Mouse (Mus musculus) liver, embryonic 14.5 days (tissue): ENCODE measurements around the gene Pax7. TPM values are rescaled to one million over a fixed set of nuclear protein-coding genes. Genes with fewer than 3 reads are reported as not detected.

Source experiments
- ATAC-seq: fragments of 200-750 bp; cut with Nextera tagmentation; 2 replicates; pipeline ENCODE4 v1.8.0; 2017; ENCODE audit warnings: moderate number of reproducible peaks, mild to moderate bottlenecking, moderate library complexity; ENCODE audit not compliant: insufficient read depth
- DNase-seq, 3 experiments: peaks; one replicate each; pipeline ENCODE4 v3.0.0-alpha.2; 2012 to 2013; ENCODE audit warnings: low read depth in 3 of 3, low spot score in 3 of 3
- H3K27ac ChIP-seq: fragments of 300-500 bp; sonication (generic); 2 replicates; pipeline ENCODE4 v1.5.1; 2014; ENCODE audit warnings: moderate library complexity, mild to moderate bottlenecking, control low read depth, inconsistent platforms
- H3K27me3 ChIP-seq: fragments of 300-500 bp; sonication (generic); 2 replicates; pipeline ENCODE4 v1.6.1; 2014; ENCODE audit warnings: mild to moderate bottlenecking, low read length, moderate library complexity; ENCODE audit not compliant: control insufficient read depth, insufficient read depth
- H3K36me3 ChIP-seq: fragments of 300-500 bp; sonication (generic); replicated peaks from 2 replicates; pipeline ENCODE4 v1.6.1; 2014; ENCODE audit warnings: low read depth; ENCODE audit not compliant: control insufficient read depth, insufficient read depth
- H3K4me1 ChIP-seq, 2 experiments: fragments of 200-500 bp in 1 of 2; fragments of 300-500 bp in 1 of 2; sonication (generic) in 1 of 2; replicated peaks; 2 replicates each; pipeline ENCODE4 v1.6.1; 2012 to 2014; ENCODE audit warnings: antibody characterized with exemption in 1 of 2, inconsistent platforms in 1 of 2, low read length in 1 of 2; ENCODE audit not compliant: control insufficient read depth in 2 of 2, insufficient read depth in 2 of 2
- H3K4me2 ChIP-seq: fragments of 300-500 bp; sonication (generic); 2 replicates; pipeline ENCODE4 v1.6.1; 2014; ENCODE audit warnings: low read depth, mild to moderate bottlenecking, control low read depth, moderate library complexity
- H3K4me3 ChIP-seq, 2 experiments: fragments of 200-500 bp in 1 of 2; fragments of 300-500 bp in 1 of 2; sonication (generic) in 1 of 2; 2 replicates each; pipeline ENCODE4 v1.5.1; 2012 to 2014; ENCODE audit warnings: low read depth in 2 of 2, low read length in 2 of 2, mild to moderate bottlenecking in 2 of 2, control low read depth in 1 of 2, inconsistent platforms in 1 of 2, moderate library complexity in 1 of 2; ENCODE audit not compliant: insufficient read depth in 1 of 2
- H3K9ac ChIP-seq: fragments of 300-500 bp; sonication (generic); replicated peaks from 2 replicates; pipeline ENCODE4 v1.6.1; 2014; ENCODE audit warnings: mild to moderate bottlenecking, control low read depth, moderate library complexity
- H3K9me3 ChIP-seq: fragments of 300-500 bp; sonication (generic); 2 replicates; pipeline ENCODE4 v1.6.1; 2016; ENCODE audit warnings: low read length, mixed read lengths; ENCODE audit not compliant: control insufficient read depth
- CTCF ChIP-seq: IDR thresholded peaks from 2 replicates; pipeline ENCODE4 v1.5.1; 2016; ENCODE audit warnings: antibody characterized with exemption, low read depth, control low read depth
- EP300 ChIP-seq: IDR thresholded peaks from 2 replicates; pipeline ENCODE4 v1.6.1; 2016; ENCODE audit warnings: antibody characterized with exemption, low read depth
- WGBS: fragments of 180-500 bp; shearing (Covaris S2); extraction: QIAGEN DNeasy Blood & Tissue Kit; methylation state at CpG from one replicate; pipeline ENCODE4 v1.1.7; 2014; ENCODE audit not compliant: insufficient replicate concordance; 5-methylcytosine and 5-hydroxymethylcytosine counted together
- polyA plus RNA-seq, 2 experiments: library from polyadenylated mRNA; depleted of rRNA in 1 of 2; stranded (reverse) in 1 of 2; unstranded in 1 of 2; fragments of >200 nt; fragmentation: Nextera tagmentation in 1 of 2; extraction: Ambion mirVana in 1 of 2; gene quantifications; 2 replicates each; pipeline versions ENCODE4 v1.2.1 to v1.2.3; 2012 to 2014

The Pax7 gene
- polyA plus RNA-seq, 2 experiments, result not detected

- Histone ChIP-seq H3K4me2 (no peak overlapping the region), H3K9me3 (no peaks in the 10 kb centered on the region), H3K27ac (no peak overlapping the region), H3K4me3 (no peak overlapping the region), H3K9ac (no peak overlapping the region), H3K4me1 (no peaks in the 10 kb centered on the region), H3K36me3 (no peaks in the 10 kb centered on the region), H3K27me3 (peaks cover 34% of the 10 kb centered on the region)
- TF ChIP-seq EP300 (no peak), CTCF (no peak)
- 14% methylated on average over 15 of the region's 15 CpGs for WGBS
- ATAC-seq, result no peak
- DNase-seq, result no peak
These were observed 18.1 kb upstream of the Pax7 start for GRCm38 (mm10) chr4:139851387-139851786.

- TF ChIP-seq CTCF (no peak), EP300 (no peak)
- peaks cover 34% of the 10 kb centered on the region for H3K27me3 ChIP-seq
- 8% methylated on average over 8 of the region's 8 CpGs for WGBS
- H3K36me3 ChIP-seq, result no peaks in the 10 kb centered on the region
- no peak overlapping the region for H3K4me3 ChIP-seq
- ATAC-seq (no peak), DNase-seq (no peak)
- no peak overlapping the region for H3K9ac ChIP-seq
- H3K9me3 ChIP-seq, result no peaks in the 10 kb centered on the region
- H3K27ac ChIP-seq, result no peak overlapping the region
- no peak overlapping the region for H3K4me2 ChIP-seq
- no peaks in the 10 kb centered on the region for H3K4me1 ChIP-seq
These were observed 17.3 kb upstream of the Pax7 start for GRCm38 (mm10) chr4:139850547-139851170.

- Histone ChIP-seq H3K9ac (no peak overlapping the region), H3K27ac (no peak overlapping the region), H3K4me2 (no peak overlapping the region), H3K27me3 (peaks cover 1% of the 10 kb centered on the region; the same call in 1 of the 2 replicates), H3K4me1 (no peaks in the 10 kb centered on the region), H3K36me3 (no peaks in the 10 kb centered on the region), H3K9me3 (no peaks in the 10 kb centered on the region), H3K4me3 (no peak overlapping the region)
- ATAC-seq (no peak), DNase-seq (no peak)
- no peak for TF ChIP-seq CTCF
- TF ChIP-seq EP300, result no peak
- 8% methylated on average over 7 of the region's 7 CpGs for WGBS
These were observed 10.1 kb upstream of the Pax7 start for GRCm38 (mm10) chr4:139843456-139843855.

GRCm38 (mm10) chr4:139842919-139843318 is 9.6 kb upstream of the Pax7 start:
- no peaks in the 10 kb centered on the region for H3K36me3 ChIP-seq
- no peak for DNase-seq
- H3K9me3 ChIP-seq, result no peaks in the 10 kb centered on the region
- H3K4me2 ChIP-seq, result no peak overlapping the region
- no peak for ATAC-seq
- H3K9ac ChIP-seq, result no peak overlapping the region
- H3K27ac ChIP-seq, result no peak overlapping the region
- H3K27me3 ChIP-seq, result peaks cover 7% of the 10 kb centered on the region
- 67% methylated on average over 7 of the region's 7 CpGs for WGBS
- no peak for TF ChIP-seq EP300
- TF ChIP-seq CTCF, result no peak
- H3K4me1 ChIP-seq, result no peaks in the 10 kb centered on the region
- no peak overlapping the region for H3K4me3 ChIP-seq

- TF ChIP-seq CTCF (no peak), EP300 (no peak)
- no peak for DNase-seq
- 56% methylated on average over 9 of the region's 9 CpGs for WGBS
These were observed 7.7 kb upstream of the Pax7 start for GRCm38 (mm10) chr4:139840939-139841500.

More at GRCm38 (mm10) chr4:139840939-139841500, 7.7 kb upstream of the Pax7 start:
- Histone ChIP-seq H3K4me2 (no peak overlapping the region), H3K9ac (no peak overlapping the region), H3K4me1 (no peaks in the 10 kb centered on the region), H3K27ac (no peak overlapping the region), H3K27me3 (peaks cover 17% of the 10 kb centered on the region), H3K9me3 (no peaks in the 10 kb centered on the region), H3K36me3 (no peaks in the 10 kb centered on the region), H3K4me3 (no peak overlapping the region)
- no peak for ATAC-seq
